Mouse (Mus musculus) liver, adult 2 months (tissue): ENCODE data around the gene Rbms1. TPM values are rescaled to one million over a fixed set of nuclear protein-coding genes. Genes with fewer than 3 reads are reported as not detected.

Source experiments
- DNase-seq: peaks from one replicate; pipeline ENCODE4 v3.0.0-alpha.2; 2011; ENCODE audit warnings: low read depth, low spot score; ENCODE audit errors: extremely low read depth
- H3K27ac ChIP-seq: fragments of 200-500 bp; replicated peaks from 2 replicates; pipeline ENCODE4 v1.5.1; 2012; ENCODE audit warnings: low read depth, mild to moderate bottlenecking, control low read depth, inconsistent platforms, low read length; ENCODE audit not compliant: insufficient read depth
- H3K27me3 ChIP-seq: fragments of 200-500 bp; 2 replicates; pipeline ENCODE4 v1.6.1; 2012; ENCODE audit warnings: mild to moderate bottlenecking, moderate library complexity, low read length, inconsistent platforms; ENCODE audit not compliant: control insufficient read depth, insufficient read depth
- H3K36me3 ChIP-seq: fragments of 200-500 bp; 2 replicates; pipeline ENCODE4 v1.6.1; 2012; ENCODE audit warnings: low read length, inconsistent platforms; ENCODE audit not compliant: control insufficient read depth, insufficient read depth
- H3K4me1 ChIP-seq: fragments of 200-500 bp; 2 replicates; pipeline ENCODE4 v1.6.1; 2011; ENCODE audit warnings: low read length; ENCODE audit not compliant: control insufficient read depth, insufficient read depth
- H3K4me3 ChIP-seq: fragments of 200-500 bp; 2 replicates; pipeline ENCODE4 v1.5.1; 2011; ENCODE audit warnings: low read depth, mild to moderate bottlenecking, control low read depth, low read length, moderate library complexity; ENCODE audit not compliant: insufficient read depth
- H3K79me2 ChIP-seq: fragments of 200-500 bp; 2 replicates; pipeline ENCODE4 v1.6.1; 2012; ENCODE audit warnings: inconsistent platforms, mild to moderate bottlenecking, low read length, moderate library complexity; ENCODE audit not compliant: control insufficient read depth, insufficient read depth
- H3K9ac ChIP-seq: fragments of 200-500 bp; 2 replicates; pipeline ENCODE4 v1.6.1; 2012; ENCODE audit warnings: low read depth, mild to moderate bottlenecking, control low read depth, inconsistent platforms, low read length
- CTCF ChIP-seq: fragments of 200-500 bp; IDR thresholded peaks from 2 replicates; pipeline ENCODE4 v1.5.1; 2011; ENCODE audit warnings: low read depth, low read length, control low read depth
- POLR2A ChIP-seq: fragments of 200-500 bp; IDR thresholded peaks from 2 replicates; pipeline ENCODE4 v1.6.1; 2011; ENCODE audit warnings: low read length, control low read depth; ENCODE audit not compliant: insufficient read depth; ENCODE audit errors: extremely low read depth
- WGBS: fragments of 180-500 bp; shearing (Covaris S2); methylation state at CpG from one replicate; pipeline ENCODE4 v1.1.7; 2018; 5-methylcytosine and 5-hydroxymethylcytosine counted together
- polyA plus RNA-seq: library from polyadenylated mRNA; depleted of rRNA; stranded (reverse); fragments of >200 nt; gene quantifications from 2 replicates; pipeline ENCODE4 v1.2.3, GENCODE M21; 2012
- total RNA-seq: library from RNA; depleted of rRNA; stranded (reverse); fragments of >200 nt; gene quantifications from 2 replicates; pipeline ENCODE4 v1.2.3, GENCODE M21; 2014

Gene Rbms1
- total and polyA plus RNA-seq, 2 experiments = 25.8 to 54.6 TPM

DNA sequence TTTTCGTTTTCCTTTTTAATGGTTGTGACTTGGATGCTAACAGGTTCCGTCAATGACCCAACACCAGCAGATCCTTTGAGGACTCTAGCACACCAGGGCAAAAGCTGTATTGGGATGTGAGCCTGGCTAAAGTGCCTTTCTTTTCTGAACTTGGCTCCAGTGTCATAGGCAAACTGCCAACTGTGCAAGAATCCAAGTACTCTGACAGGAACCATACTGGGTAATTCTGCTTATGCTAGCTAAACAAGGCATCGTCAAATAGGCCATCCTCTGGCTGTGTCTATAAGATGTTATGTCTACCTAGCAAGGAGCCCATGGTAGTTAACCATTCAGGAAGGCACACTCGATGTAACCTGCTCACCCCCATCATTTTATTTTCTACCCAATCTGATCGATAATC is 189.4 kb downstream of the Rbms1 start:
- Histone ChIP-seq H3K36me3 (peaks cover 20% of the 10 kb centered on the region), H3K27ac (no peak overlapping the region), H3K27me3 (no peaks in the 10 kb centered on the region), H3K79me2 (0 out of 2 replicates have a peak, but pooled peaks cover 3% of the 10 kb centered on the region), H3K4me1 (no peaks in the 10 kb centered on the region), H3K9ac (no peak overlapping the region), H3K4me3 (no peak overlapping the region)
- WGBS = 61% methylated on average over 5 of the region's 5 CpGs
- TF ChIP-seq CTCF (no peak), POLR2A (no peak)
- DNase-seq = peak; percentile 84

GRCm38 (mm10) chr2:60766420-60766819 is 196.6 kb downstream of the Rbms1 start:
- no peak overlapping the region for H3K4me3 ChIP-seq
- H3K27ac ChIP-seq = no peak overlapping the region
- no peak for TF ChIP-seq CTCF
- no peak for TF ChIP-seq POLR2A
- WGBS = 90% methylated on average over 8 of the region's 8 CpGs
- H3K27me3 ChIP-seq = no peaks in the 10 kb centered on the region
- H3K9ac ChIP-seq = no peak overlapping the region
- no peaks in the 10 kb centered on the region for H3K4me1 ChIP-seq
- H3K79me2 ChIP-seq = no peaks in the 10 kb centered on the region
- peaks cover 30% of the 10 kb centered on the region for H3K36me3 ChIP-seq
- no peak for DNase-seq

DNA sequence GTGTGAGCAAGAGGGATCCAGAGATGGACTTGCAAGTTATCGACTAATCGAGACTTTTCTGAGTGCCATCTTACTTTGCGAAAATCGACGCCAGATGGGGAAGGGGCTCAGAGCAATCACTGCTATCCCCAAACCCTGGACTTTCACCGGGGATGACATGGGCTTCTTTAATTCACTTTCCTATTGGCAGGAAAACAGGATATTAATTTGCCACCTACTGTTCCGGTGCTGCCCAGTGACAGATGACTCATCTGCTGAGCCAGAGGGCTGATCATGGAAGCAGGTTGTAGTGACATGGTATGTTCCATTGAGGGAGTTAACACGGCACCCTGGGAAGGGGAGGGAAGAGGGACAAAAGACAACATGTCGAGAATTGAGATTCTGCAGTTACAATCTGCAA is 206.8 kb downstream of the Rbms1 start:
- Histone ChIP-seq H3K27me3 (no peaks in the 10 kb centered on the region), H3K79me2 (no peaks in the 10 kb centered on the region), H3K4me3 (no peak overlapping the region), H3K27ac (no peak overlapping the region), H3K36me3 (peaks cover 45% of the 10 kb centered on the region), H3K4me1 (no peaks in the 10 kb centered on the region), H3K9ac (no peak overlapping the region)
- TF ChIP-seq CTCF (no peak), POLR2A (no peak)
- 91% methylated on average over 9 of the region's 9 CpGs for WGBS
- DNase-seq = no peak

GRCm38 (mm10) chr2:60755101-60755500 is 207.9 kb downstream of the Rbms1 start:
- DNase-seq = no peak
- WGBS = 98% methylated on average over 7 of the region's 7 CpGs
- peaks cover 46% of the 10 kb centered on the region for H3K36me3 ChIP-seq

DNA sequence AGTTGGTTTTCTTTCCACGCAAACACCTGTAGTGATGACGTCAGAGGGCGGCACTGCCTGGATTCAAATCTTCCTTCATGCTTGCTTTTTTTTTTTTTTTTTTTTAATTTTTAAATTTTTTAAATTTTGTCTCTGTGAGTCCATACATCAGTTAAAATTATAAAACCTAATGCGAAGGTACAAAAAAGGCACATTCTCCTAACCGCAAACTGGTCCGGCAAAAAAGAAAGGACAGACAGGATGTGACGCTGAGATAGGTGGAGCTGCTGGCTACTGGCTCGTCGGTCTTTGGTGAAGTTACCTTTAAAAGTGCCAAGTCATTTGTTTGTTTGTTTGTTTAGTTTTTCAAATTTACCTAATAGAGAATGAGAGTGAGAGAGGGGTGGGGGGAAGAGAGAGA is 211.7 kb downstream of the Rbms1 start:
- peaks cover 30% of the 10 kb centered on the region for H3K36me3 ChIP-seq
- H3K4me1 ChIP-seq = no peaks in the 10 kb centered on the region
- no peak for DNase-seq
- no peak overlapping the region for H3K27ac ChIP-seq
- no peaks in the 10 kb centered on the region for H3K27me3 ChIP-seq
- H3K9ac ChIP-seq = no peak overlapping the region
- WGBS = 91% methylated on average over 9 of the region's 9 CpGs
- no peak overlapping the region for H3K4me3 ChIP-seq
- no peak for TF ChIP-seq CTCF
- TF ChIP-seq POLR2A = no peak
- no peaks in the 10 kb centered on the region for H3K79me2 ChIP-seq

More at GRCm38 (mm10) chr2:60755101-60755500, 207.9 kb downstream of the Rbms1 start:
- no peaks in the 10 kb centered on the region for H3K4me1 ChIP-seq
- H3K9ac ChIP-seq = no peak overlapping the region
- H3K79me2 ChIP-seq = no peaks in the 10 kb centered on the region
- TF ChIP-seq CTCF (no peak), POLR2A (no peak)
- no peak overlapping the region for H3K4me3 ChIP-seq
- no peak overlapping the region for H3K27ac ChIP-seq
- H3K27me3 ChIP-seq = no peaks in the 10 kb centered on the region

- no peak overlapping the region for H3K9ac ChIP-seq
- DNase-seq = no peak
- no peaks in the 10 kb centered on the region for H3K4me1 ChIP-seq
- no peaks in the 10 kb centered on the region for H3K27me3 ChIP-seq
- TF ChIP-seq POLR2A (no peak), CTCF (no peak)
- no peaks in the 10 kb centered on the region for H3K79me2 ChIP-seq
- H3K4me3 ChIP-seq = no peak overlapping the region
- WGBS = 96% methylated on average over 3 of the region's 3 CpGs
- H3K36me3 ChIP-seq = peaks cover 26% of the 10 kb centered on the region
- H3K27ac ChIP-seq = no peak overlapping the region
These were observed 212.4 kb downstream of the Rbms1 start for GRCm38 (mm10) chr2:60750591-60750990.
